Mouse (Mus musculus) left cerebral cortex, postnatal 14 days (tissue): Measurements from ENCODE around the gene Sdcbp2. TPM values are rescaled to one million over a fixed set of nuclear protein-coding genes. Genes with fewer than 3 reads are reported as not detected.

Source experiments
- DNase-seq, 2 experiments: peaks; one replicate each; pipeline ENCODE4 v3.0.0; 2021 to 2022; ENCODE audit warnings: low spot score in 2 of 2, mixed read lengths in 1 of 2
- intact Hi-C: fragments of 180-260 bp; cut with DNase I; formaldehyde crosslinking; loops from one replicate; pipeline ENCODE4 v1.15.1; 2025
- long read RNA-seq, 2 experiments: library from polyadenylated mRNA; stranded (forward); transcript quantifications; one replicate each; pipeline ENCODE4 v2.0.0; 2021
- total RNA-seq, 2 experiments: library from RNA; stranded (reverse); gene quantifications; 2 replicates each; pipeline ENCODE4 v1.2.3; 2021

Gene Sdcbp2
- total RNA-seq: 1 to 10 TPM; 1.2 to 1.6 TPM
- long read RNA-seq, experiment 1, partial matches to known transcripts: 1 of 2 reads
- long read RNA-seq, experiment 1, other reads (novel, unspliced or antisense): 1 of 2 reads
- long read RNA-seq, experiment 2, partial matches to known transcripts: 1 of 3 reads
- long read RNA-seq, experiment 2, other reads (novel, unspliced or antisense): 1 of 3 reads

GRCm38 (mm10) chr2:151571873-151572700 lies at the start of gene Sdcbp2:
TSS of gene Sdcbp2 (plus strand) at chr2:151572622.
- intact Hi-C loops: no loop called here
- DNase-seq: no peak

GRCm38 (mm10) chr2:151524324-151525041 lies 47.9 kb upstream of the Sdcbp2 start:
- no peak for DNase-seq
- intact Hi-C loops: no loop called here

- intact Hi-C loops: no loop called here
- no peak for DNase-seq
Observed at GRCm38 (mm10) chr2:151525520-151525919, 46.9 kb upstream of the Sdcbp2 start.

GRCm38 (mm10) chr2:151528066-151528465 lies 44.4 kb upstream of the Sdcbp2 start:
- intact Hi-C loops: no loop called here
- DNase-seq: no peak

GRCm38 (mm10) chr2:151529169-151529568 lies 43.3 kb upstream of the Sdcbp2 start:
- no peak for DNase-seq
- intact Hi-C loops: no loop called here

- intact Hi-C loops: no loop called here
- DNase-seq: no peak
Observed at GRCm38 (mm10) chr2:151530378-151531230, 41.8 kb upstream of the Sdcbp2 start.

- DNase-seq: no peak
- intact Hi-C loops: no loop called here
Observed at GRCm38 (mm10) chr2:151533632-151534031, 38.8 kb upstream of the Sdcbp2 start.

- intact Hi-C loops: no loop called here
- peak in 1 of 2 experiments; percentile 31 for DNase-seq
Observed at GRCm38 (mm10) chr2:151535961-151536617, 36.3 kb upstream of the Sdcbp2 start.

- intact Hi-C loops: no loop called here
- DNase-seq: peak; percentile 65 to 79
Observed at GRCm38 (mm10) chr2:151536618-151536974, 35.8 kb upstream of the Sdcbp2 start.

GRCm38 (mm10) chr2:151538646-151539045 lies 33.8 kb upstream of the Sdcbp2 start:
- no peak for DNase-seq
- intact Hi-C loops: no loop called here

- peak; percentile 97 for DNase-seq
- intact Hi-C loops: loop anchor here (2.0 kb wide), 1 partner anchor 48 kb away; the partner anchor contains the start of gene Nsfl1c
Observed at GRCm38 (mm10) chr2:151542323-151543062, 29.9 kb upstream of the Sdcbp2 start, which contains the start of gene Fkbp1a. TSS of gene Fkbp1a (plus strand) at chr2:151542483.

- intact Hi-C loops: loop anchor here (2.0 kb wide), 1 partner anchor 48 kb away; the partner anchor contains the start of gene Nsfl1c
- peak; percentile 43 to 79 for DNase-seq
Observed at GRCm38 (mm10) chr2:151543063-151543895, 29.1 kb upstream of the Sdcbp2 start.

- peak; percentile 32 to 62 for DNase-seq
- intact Hi-C loops: no loop called here
Observed at GRCm38 (mm10) chr2:151544673-151545072, 27.7 kb upstream of the Sdcbp2 start.

GRCm38 (mm10) chr2:151546571-151546970 lies 25.9 kb upstream of the Sdcbp2 start:
- no peak for DNase-seq
- intact Hi-C loops: no loop called here

GRCm38 (mm10) chr2:151549615-151550121 lies 22.8 kb upstream of the Sdcbp2 start:
- DNase-seq: no peak
- intact Hi-C loops: no loop called here

- no peak for DNase-seq
- intact Hi-C loops: no loop called here
Observed at GRCm38 (mm10) chr2:151562930-151563921, 9.2 kb upstream of the Sdcbp2 start.
